Mouse (Mus musculus) lung, postnatal 0 days (tissue): ENCODE measurements around the gene Ubqln2. TPM values are rescaled to one million over a fixed set of nuclear protein-coding genes. Genes with fewer than 3 reads are reported as not detected.

ENCODE experiments used
- ATAC-seq: fragments of 200-750 bp; cut with Nextera tagmentation; 2 replicates; pipeline ENCODE4 v1.8.0; 2017; ENCODE audit warnings: moderate library complexity
- DNase-seq: peaks from one replicate; pipeline ENCODE4 v3.0.0-alpha.2; 2016; ENCODE audit warnings: low spot score
- H3K27ac ChIP-seq: fragments of 300-500 bp; sonication (generic); 2 replicates; pipeline ENCODE4 v1.5.1; 2014; ENCODE audit warnings: antibody characterized with exemption, mild to moderate bottlenecking, low read length, mixed read lengths
- H3K27me3 ChIP-seq: fragments of 300-500 bp; sonication (generic); replicated peaks from 2 replicates; pipeline ENCODE4 v1.6.1; 2014; ENCODE audit warnings: low read length, mixed read lengths; ENCODE audit not compliant: insufficient read depth
- H3K36me3 ChIP-seq: fragments of 300-500 bp; sonication (generic); 2 replicates; pipeline ENCODE4 v1.6.1; 2014; ENCODE audit warnings: low read length, mixed read lengths; ENCODE audit not compliant: insufficient read depth
- H3K4me1 ChIP-seq: fragments of 300-500 bp; sonication (generic); 2 replicates; pipeline ENCODE4 v1.6.1; 2014; ENCODE audit warnings: antibody characterized with exemption, low read depth, low read length, mixed read lengths; ENCODE audit not compliant: insufficient read depth
- H3K4me2 ChIP-seq: fragments of 300-500 bp; sonication (generic); replicated peaks from 2 replicates; pipeline ENCODE4 v1.6.1; 2014; ENCODE audit warnings: low read depth, mild to moderate bottlenecking, low read length, moderate library complexity, mixed read lengths
- H3K4me3 ChIP-seq: fragments of 300-500 bp; sonication (generic); 2 replicates; pipeline ENCODE4 v1.5.1; 2014; ENCODE audit warnings: low read depth, low read length
- H3K9ac ChIP-seq: fragments of 300-500 bp; sonication (generic); replicated peaks from 2 replicates; pipeline ENCODE4 v1.6.1; 2014; ENCODE audit warnings: low read depth, mild to moderate bottlenecking
- H3K9me3 ChIP-seq: fragments of 300-500 bp; sonication (generic); 2 replicates; pipeline ENCODE4 v1.6.1; 2016; ENCODE audit warnings: low read length, mixed read lengths
- CTCF ChIP-seq: IDR thresholded peaks from 2 replicates; pipeline ENCODE4 v1.5.1; 2016; ENCODE audit warnings: antibody characterized with exemption, mild to moderate bottlenecking
- EP300 ChIP-seq: IDR thresholded peaks from 2 replicates; pipeline ENCODE4 v1.6.1; 2016; ENCODE audit warnings: antibody characterized with exemption, mild to moderate bottlenecking, control low read depth
- WGBS: fragments of 180-500 bp; shearing (Covaris S2); extraction: QIAGEN DNeasy Blood & Tissue Kit; methylation state at CpG from one replicate; pipeline ENCODE4 v1.1.7; 2014; 5-methylcytosine and 5-hydroxymethylcytosine counted together
- polyA plus RNA-seq: library from polyadenylated mRNA; unstranded; fragments of >200 nt; fragmentation: Nextera tagmentation; extraction: Ambion mirVana; gene quantifications from 2 replicates; pipeline ENCODE4 v1.2.1, GENCODE M21; 2015

Ubqln2 gene
- 8.2 and 8.8 TPM in 2 replicates for polyA plus RNA-seq

DNA sequence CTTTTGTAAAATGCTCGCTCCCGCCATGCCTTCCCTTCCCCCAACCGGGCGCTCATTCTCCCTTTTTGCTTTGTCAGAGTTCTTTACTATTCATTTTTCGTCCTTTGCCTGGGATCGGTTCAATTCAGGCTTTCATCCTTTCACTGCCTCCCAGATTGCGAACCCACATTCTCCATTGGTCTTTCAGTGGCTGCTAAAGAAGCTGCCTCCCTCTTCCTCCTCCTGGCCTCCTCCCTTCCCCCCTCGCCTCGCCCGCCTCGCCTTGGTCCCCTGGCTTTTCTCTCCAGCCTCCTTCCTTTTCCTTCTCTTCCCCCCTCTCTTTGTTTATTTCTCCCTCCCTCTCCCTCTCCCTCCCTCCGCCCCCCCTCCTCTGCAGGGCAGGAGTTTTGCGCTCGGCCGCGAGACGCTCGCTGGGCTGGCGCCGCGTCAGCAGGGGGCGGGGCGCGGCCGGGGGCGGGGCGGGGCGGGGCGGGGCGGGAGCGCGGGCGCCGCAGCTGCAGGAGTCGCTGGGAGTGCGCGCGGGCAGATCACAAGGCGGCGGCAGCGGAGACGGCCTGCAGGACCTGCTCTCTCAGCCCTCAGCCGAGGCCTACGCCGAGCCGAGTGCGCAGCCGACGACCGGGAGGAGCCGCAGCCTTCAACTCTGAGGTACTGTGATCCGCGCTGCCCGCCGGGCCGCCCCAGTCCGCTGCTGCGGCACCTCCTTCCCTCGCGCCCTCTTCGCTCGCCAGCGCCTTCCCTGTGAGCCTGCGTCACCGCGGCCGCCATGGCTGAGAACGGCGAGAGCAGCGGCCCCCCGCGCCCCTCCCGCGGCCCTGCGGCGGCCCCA is at the start of gene Ubqln2:
TSS of gene Ubqln2 (plus strand) at position 540 of the 829 bp plus-strand sequence.
- no peaks in the 10 kb centered on the region for H3K9me3 ChIP-seq
- H3K36me3 ChIP-seq: no peaks in the 10 kb centered on the region
- H3K27me3 ChIP-seq: no peaks in the 10 kb centered on the region
- 10% methylated on average over 24 of the region's 76 CpGs for WGBS
- H3K27ac ChIP-seq: peak within 1 kb of the TSS; percentile 89
- no peaks in the 10 kb centered on the region for H3K4me1 ChIP-seq
- peak within 1 kb of the TSS; percentile 55 for H3K4me3 ChIP-seq
- DNase-seq: peak; percentile 89
- peak within 1 kb of the TSS; percentile 64 for H3K9ac ChIP-seq
- H3K4me2 ChIP-seq: peak within 1 kb of the TSS; percentile 58
- TF ChIP-seq CTCF (no peak; the same call in 1 of the 2 replicates), EP300 (no peak)
- ATAC-seq: peak; percentile 97

DNA sequence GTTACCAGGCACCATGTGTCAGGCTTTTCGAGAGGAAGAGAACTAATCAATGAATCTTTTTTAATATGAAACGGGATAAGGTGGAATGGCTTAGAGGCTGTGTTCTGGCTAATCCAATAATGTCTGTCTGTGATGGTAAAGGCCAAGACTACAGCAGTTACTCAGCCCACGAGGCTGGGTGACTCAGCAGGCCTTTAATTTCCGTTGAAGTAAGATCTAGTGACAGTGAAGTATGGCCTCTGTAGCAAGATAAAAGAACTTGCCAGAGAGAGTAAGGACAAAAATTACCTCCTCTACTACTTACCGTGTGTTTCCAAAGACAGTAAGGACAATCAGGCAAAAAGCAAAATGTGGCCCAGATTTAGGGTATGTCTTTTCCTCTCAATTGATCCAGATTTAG is 46.1 kb upstream of the Ubqln2 start:
- Histone ChIP-seq H3K4me2 (no peak overlapping the region), H3K27me3 (no peaks in the 10 kb centered on the region), H3K36me3 (no peaks in the 10 kb centered on the region), H3K9me3 (no peaks in the 10 kb centered on the region), H3K4me1 (no peaks in the 10 kb centered on the region), H3K27ac (no peak overlapping the region), H3K4me3 (no peak overlapping the region), H3K9ac (no peak overlapping the region)
- no peak for TF ChIP-seq CTCF
- TF ChIP-seq EP300: no peak
- no peak for DNase-seq
- WGBS: 61% methylated on average over 5 of the region's 5 CpGs
- no peak for ATAC-seq

GRCm38 (mm10) chrX:153476760-153477248 is 21.2 kb upstream of the Ubqln2 start:
- Histone ChIP-seq H3K9me3 (no peaks in the 10 kb centered on the region), H3K36me3 (no peaks in the 10 kb centered on the region), H3K4me1 (no peaks in the 10 kb centered on the region), H3K27me3 (no peaks in the 10 kb centered on the region), H3K4me3 (no peak overlapping the region), H3K9ac (no peak overlapping the region), H3K27ac (no peak overlapping the region), H3K4me2 (no peak overlapping the region)
- no peak for TF ChIP-seq CTCF
- TF ChIP-seq EP300: no peak
- WGBS: 61% methylated on average over 8 of the region's 8 CpGs
- ATAC-seq (no peak), DNase-seq (no peak)

- Histone ChIP-seq H3K4me1 (no peaks in the 10 kb centered on the region), H3K9ac (no peak overlapping the region), H3K4me3 (no peak overlapping the region), H3K36me3 (no peaks in the 10 kb centered on the region), H3K27me3 (no peaks in the 10 kb centered on the region), H3K9me3 (no peaks in the 10 kb centered on the region), H3K27ac (no peak overlapping the region), H3K4me2 (no peak overlapping the region)
- DNase-seq: no peak
- ATAC-seq: no peak
- TF ChIP-seq EP300 (no peak), CTCF (no peak)
- 18% methylated on average over 3 of the region's 3 CpGs for WGBS
Measured at GRCm38 (mm10) chrX:153492326-153492725, 5.7 kb upstream of the Ubqln2 start.

DNA sequence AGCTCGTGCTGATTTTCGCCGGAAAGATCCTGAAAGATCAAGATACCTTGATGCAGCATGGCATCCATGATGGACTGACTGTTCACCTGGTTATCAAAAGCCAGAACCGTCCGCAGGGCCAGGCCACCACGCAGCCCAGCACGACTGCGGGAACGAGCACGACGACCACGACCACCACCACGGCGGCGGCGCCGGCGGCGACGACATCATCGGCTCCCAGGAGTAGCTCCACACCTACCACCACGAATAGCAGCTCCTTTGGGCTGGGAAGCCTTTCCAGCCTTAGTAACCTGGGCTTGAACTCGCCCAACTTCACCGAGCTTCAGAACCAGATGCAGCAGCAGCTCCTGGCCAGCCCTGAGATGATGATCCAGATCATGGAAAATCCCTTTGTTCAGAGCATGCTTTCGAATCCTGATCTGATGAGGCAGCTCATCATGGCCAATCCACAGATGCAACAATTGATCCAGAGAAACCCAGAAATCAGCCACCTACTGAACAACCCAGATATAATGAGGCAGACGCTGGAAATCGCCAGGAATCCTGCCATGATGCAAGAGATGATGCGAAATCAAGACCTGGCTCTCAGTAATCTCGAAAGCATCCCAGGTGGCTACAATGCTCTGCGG is 752 bp downstream of the Ubqln2 start:
- peak overlapping the region; percentile 89 for H3K27ac ChIP-seq
- no peak for TF ChIP-seq EP300
- TF ChIP-seq CTCF: no peak
- H3K9ac ChIP-seq: peak overlapping the region; percentile 64
- H3K27me3 ChIP-seq: no peaks in the 10 kb centered on the region
- H3K36me3 ChIP-seq: no peaks in the 10 kb centered on the region
- no peaks in the 10 kb centered on the region for H3K9me3 ChIP-seq
- peak overlapping the region; percentile 55 for H3K4me3 ChIP-seq
- peak overlapping the region; percentile 58 for H3K4me2 ChIP-seq
- DNase-seq (no peak), ATAC-seq (no peak)
- H3K4me1 ChIP-seq: no peaks in the 10 kb centered on the region
- 2% methylated on average over 23 of the region's 30 CpGs for WGBS

GRCm38 (mm10) chrX:153499294-153500046 is 1.4 kb downstream of the Ubqln2 start:
- no peaks in the 10 kb centered on the region for H3K4me1 ChIP-seq
- H3K9me3 ChIP-seq: no peaks in the 10 kb centered on the region
- no peak for ATAC-seq
- H3K4me3 ChIP-seq: peak overlapping the region; percentile 55
- H3K4me2 ChIP-seq: peak overlapping the region; percentile 58
- no peaks in the 10 kb centered on the region for H3K27me3 ChIP-seq
- no peak for TF ChIP-seq CTCF
- TF ChIP-seq EP300: no peak
- WGBS: 27% methylated on average over 31 of the region's 32 CpGs
- DNase-seq: no peak
- no peak overlapping the region for H3K27ac ChIP-seq
- H3K9ac ChIP-seq: no peak overlapping the region
- no peaks in the 10 kb centered on the region for H3K36me3 ChIP-seq
